Mouse (Mus musculus): ENCODE measurements around the gene Rem2.

- TF ChIP-seq CTCF (IDR thresholded peaks at IDR 0.05; ENCODE audit: low read depth) (no peak), EP300 (optimal IDR thresholded peaks at IDR 0.05) (no peak)
These were observed 10.0 kb downstream of the Rem2 start for GRCm38 (mm10) chr14:54485899-54486298.
